ENCODE assay signal across 7 mouse cellular contexts in genomic region chr1:74035912-74036489, GRCm38 (mm10).
A peak's percentile ranks its signal among the peaks of the same experiment; 100 is the strongest.
DNase-seq lines count a peak whose midpoint lies in the region; ATAC-seq lines count a peak whose summit lies in the region.

No protein-coding gene starts in this region.

- H3K9me3 ChIP-seq in midbrain, embryonic 12.5 days, result no peaks in the 10 kb centered on the region
- no peaks in the 10 kb centered on the region for H3K9me3 ChIP-seq in midbrain, embryonic 10.5 days (replicated peaks)
- no peaks in the 10 kb centered on the region for H3K9me3 ChIP-seq in hindbrain, embryonic 15.5 days
- H3K9me3 ChIP-seq in limb, embryonic 11.5 days (ENCODE audit: control insufficient read depth, low read length), result no peaks in the 10 kb centered on the region
- H3K9me3 ChIP-seq in stomach, embryonic 16.5 days (replicated peaks; ENCODE audit: control insufficient read depth, low read length), result no peaks in the 10 kb centered on the region

- H3K4me3 ChIP-seq in midbrain, embryonic 12.5 days, result no peak overlapping the region
- H3K4me3 ChIP-seq in midbrain, embryonic 10.5 days, result no peak overlapping the region
- H3K4me3 ChIP-seq in hindbrain, embryonic 15.5 days, result no peak overlapping the region
- peak overlapping the region; percentile 28; the same call in 1 of the 2 replicates for H3K4me3 ChIP-seq in limb, embryonic 11.5 days (ENCODE audit: low read depth, low read length)
- H3K4me3 ChIP-seq in stomach, embryonic 16.5 days (replicated peaks; ENCODE audit: low read length), result peak overlapping the region; percentile 61

- H3K27me3 ChIP-seq in midbrain, embryonic 12.5 days, result peaks cover 25% of the 10 kb centered on the region
- H3K27me3 ChIP-seq in midbrain, embryonic 10.5 days (ENCODE audit: low read depth, poor library complexity, severe bottlenecking), result peaks cover 52% of the 10 kb centered on the region
- peaks cover 13% of the 10 kb centered on the region for H3K27me3 ChIP-seq in hindbrain, embryonic 15.5 days
- H3K27me3 ChIP-seq in limb, embryonic 11.5 days (ENCODE audit: control insufficient read depth, insufficient read depth, low read length), result no peaks in the 10 kb centered on the region
- H3K27me3 ChIP-seq in stomach, embryonic 16.5 days (ENCODE audit: control insufficient read depth, insufficient read depth, low read length), result no peaks in the 10 kb centered on the region

- DNase-seq in midbrain, embryonic 10.5 days (ENCODE audit: low spot score), result no peak
- no peak for DNase-seq in limb, embryonic 11.5 days (ENCODE audit: low spot score)
- DNase-seq in gastrocnemius, postnatal 14 days, result no peak
- DNase-seq in cerebellum, adult 11 months, result no peak

- intact Hi-C loops in gastrocnemius, postnatal 14 days (cut with DNase I; ENCODE audit: low total_unique reads), result loop anchor here (5.0 kb wide), 1 partner anchor 36 kb away; no protein-coding TSS in a partner anchor

- H3K27ac ChIP-seq in midbrain, embryonic 12.5 days (replicated peaks), result no peak overlapping the region
- H3K27ac ChIP-seq in midbrain, embryonic 10.5 days (replicated peaks), result no peak overlapping the region
- no peak overlapping the region for H3K27ac ChIP-seq in hindbrain, embryonic 15.5 days (replicated peaks)
- no peak overlapping the region for H3K27ac ChIP-seq in limb, embryonic 11.5 days (replicated peaks; ENCODE audit: low read depth, low read length)
- peak overlapping the region; percentile 36; the same call in 1 of the 2 replicates for H3K27ac ChIP-seq in stomach, embryonic 16.5 days (ENCODE audit: low read length)

- no peak for ATAC-seq in midbrain, embryonic 12.5 days (ENCODE audit: low FRiP score, low read depth)
- ATAC-seq in hindbrain, embryonic 15.5 days (ENCODE audit: low FRiP score, low read depth), result no peak
- no peak for ATAC-seq in limb, embryonic 11.5 days (ENCODE audit: insufficient number of reproducible peaks, low FRiP score, low TSS enrichment, low read depth)
- ATAC-seq in stomach, embryonic 16.5 days (ENCODE audit: insufficient read depth, low FRiP score), result no peak

- no peak overlapping the region for H3K9ac ChIP-seq in midbrain, embryonic 12.5 days (replicated peaks)
- no peak overlapping the region for H3K9ac ChIP-seq in hindbrain, embryonic 15.5 days
- no peak overlapping the region for H3K9ac ChIP-seq in limb, embryonic 11.5 days (ENCODE audit: low read length)
- peak overlapping the region; percentile 80 for H3K9ac ChIP-seq in stomach, embryonic 16.5 days (ENCODE audit: low read length)

- H3K36me3 ChIP-seq in midbrain, embryonic 12.5 days, result no peaks in the 10 kb centered on the region
- no peaks in the 10 kb centered on the region for H3K36me3 ChIP-seq in midbrain, embryonic 10.5 days
- no peaks in the 10 kb centered on the region for H3K36me3 ChIP-seq in hindbrain, embryonic 15.5 days
- no peaks in the 10 kb centered on the region for H3K36me3 ChIP-seq in limb, embryonic 11.5 days (ENCODE audit: control insufficient read depth, insufficient read depth, low read length)
- no peaks in the 10 kb centered on the region for H3K36me3 ChIP-seq in stomach, embryonic 16.5 days (ENCODE audit: control insufficient read depth, insufficient read depth, low read length)

- H3K4me2 ChIP-seq in midbrain, embryonic 12.5 days (replicated peaks), result 0 out of 2 replicates have a peak overlapping the region, but pooled peaks have one; percentile 56
- H3K4me2 ChIP-seq in hindbrain, embryonic 15.5 days, result peak overlapping the region; percentile 70
- peak overlapping the region; percentile 62 for H3K4me2 ChIP-seq in limb, embryonic 11.5 days (ENCODE audit: low read depth, severe bottlenecking)
- peak overlapping the region; percentile 59 for H3K4me2 ChIP-seq in stomach, embryonic 16.5 days (ENCODE audit: low read depth, low read length)

- WGBS in midbrain, embryonic 12.5 days, result 38% methylated on average over 3 of the region's 3 CpGs
- 40% methylated on average over 3 of the region's 3 CpGs for WGBS in midbrain, embryonic 10.5 days
- 48% methylated on average over 3 of the region's 3 CpGs for WGBS in hindbrain, embryonic 15.5 days
- WGBS in limb, embryonic 11.5 days, result 41% methylated on average over 3 of the region's 3 CpGs
- 42% methylated on average over 3 of the region's 3 CpGs for WGBS in stomach, embryonic 16.5 days

- peaks cover 15% of the 10 kb centered on the region for H3K4me1 ChIP-seq in midbrain, embryonic 12.5 days
- H3K4me1 ChIP-seq in midbrain, embryonic 10.5 days, result peaks cover 32% of the 10 kb centered on the region
- peaks cover 32% of the 10 kb centered on the region for H3K4me1 ChIP-seq in hindbrain, embryonic 15.5 days (replicated peaks)
- peaks cover 69% of the 10 kb centered on the region for H3K4me1 ChIP-seq in limb, embryonic 11.5 days (ENCODE audit: control insufficient read depth, insufficient read depth, low read length)
- peaks cover 39% of the 10 kb centered on the region for H3K4me1 ChIP-seq in stomach, embryonic 16.5 days (ENCODE audit: control insufficient read depth, insufficient read depth, low read length)

Comparison
In these comparisons a context has a peak if more than half of its experiments do, and no peak if none do; other contexts are left out.
1. H3K4me3 ChIP-seq: peak in limb, embryonic 11.5 days (single experiment) and stomach, embryonic 16.5 days (single experiment); none in midbrain, embryonic 12.5 days (single experiment), midbrain, embryonic 10.5 days (single experiment) and hindbrain, embryonic 15.5 days (single experiment).
2. Peak in every context shown above with its lines, with median percentiles within 50 percentile points of each other: H3K4me2 ChIP-seq.